8 mouse cellular contexts compared by ENCODE assay signal in the genomic region with DNA sequence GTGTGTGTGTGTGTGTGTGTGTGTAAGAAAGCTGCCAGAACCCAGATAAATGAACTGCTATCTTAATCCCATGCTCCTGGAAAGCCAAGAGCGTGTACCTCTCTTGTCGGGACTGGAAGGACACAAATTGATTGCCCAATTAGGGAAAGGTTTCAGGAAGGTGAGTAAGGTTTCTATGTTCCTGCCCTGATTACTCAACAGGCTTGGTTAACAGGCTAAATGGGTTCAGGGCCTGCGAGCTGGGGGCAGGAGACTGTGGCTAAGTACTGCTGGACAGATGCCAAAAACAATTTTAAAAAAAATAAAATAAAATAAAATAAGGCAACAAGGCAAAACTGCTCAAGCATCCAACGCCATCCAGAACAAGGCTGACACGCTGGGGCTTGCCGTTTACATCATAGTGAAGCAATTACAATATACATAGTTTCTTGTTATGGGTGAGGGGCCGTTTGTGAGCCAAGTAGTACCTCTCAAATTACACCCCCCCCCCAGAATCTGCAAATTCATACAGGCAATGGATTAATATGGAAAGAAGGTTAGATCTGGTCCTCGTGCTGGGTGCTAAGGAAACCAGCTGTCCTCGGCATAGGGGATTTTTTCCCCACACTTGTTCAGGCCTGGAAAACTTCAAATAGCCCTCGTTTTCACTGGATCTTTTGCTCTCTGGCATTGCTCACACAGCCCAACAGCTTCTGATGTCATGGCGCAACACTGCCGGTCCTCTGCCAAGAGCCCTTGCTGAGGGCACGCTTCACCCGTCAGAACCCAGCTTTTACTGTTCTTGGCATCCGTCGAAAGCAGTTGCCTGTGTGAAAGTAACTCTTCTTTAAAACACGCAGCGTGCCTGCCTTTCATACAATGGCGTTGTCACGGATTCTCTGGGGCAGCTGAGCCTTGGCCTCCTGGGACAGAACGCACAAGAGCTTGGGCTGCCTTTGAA.
DNase-seq lines count a peak whose midpoint lies in the region; ATAC-seq lines count a peak whose summit lies in the region.

No protein-coding gene starts in this region.

- peaks cover 13% of the 10 kb centered on the region for H3K4me1 ChIP-seq in heart, embryonic 16.5 days (ENCODE audit: control insufficient read depth, insufficient read depth, low read length)
- H3K4me1 ChIP-seq in neural tube, embryonic 14.5 days (ENCODE audit: control insufficient read depth, insufficient read depth, low read length), result 0 out of 2 replicates have a peak, but pooled peaks cover 10% of the 10 kb centered on the region

- DNase-seq in heart, postnatal 25 days (ENCODE audit: low spot score), result no peak
- peak; percentile 46 for DNase-seq in adrenal gland, postnatal 25 days
- DNase-seq in gastrocnemius, postnatal 10 days, result peak; percentile 24
- peak; percentile 34 to 52 for DNase-seq in left cerebral cortex, postnatal 25 days (ENCODE audit: low spot score in 2 of 2)
- DNase-seq in thymus, postnatal 25 days, result no peak
- no peak for DNase-seq in cerebellum, postnatal 36 days

- no peak overlapping the region for H3K9ac ChIP-seq in heart, embryonic 16.5 days (ENCODE audit: low read length)
- no peak overlapping the region for H3K9ac ChIP-seq in neural tube, embryonic 14.5 days (replicated peaks; ENCODE audit: low read depth, low read length)

- intact Hi-C loops in heart, postnatal 25 days (cut with DNase I), result no loop called here
- intact Hi-C loops in left cerebral cortex, postnatal 25 days (cut with DNase I), result loop anchor here (1.0 to 10.0 kb wide), 3 partner anchors 119 to 637 kb away; no protein-coding TSS in a partner anchor

- no peaks in the 10 kb centered on the region for H3K36me3 ChIP-seq in heart, embryonic 16.5 days (ENCODE audit: control insufficient read depth, insufficient read depth)
- no peaks in the 10 kb centered on the region for H3K36me3 ChIP-seq in neural tube, embryonic 14.5 days (ENCODE audit: control insufficient read depth, insufficient read depth, low read length)

- no peaks in the 10 kb centered on the region for H3K9me3 ChIP-seq in heart, embryonic 16.5 days (replicated peaks; ENCODE audit: control insufficient read depth, low read length)
- H3K9me3 ChIP-seq in neural tube, embryonic 14.5 days (ENCODE audit: control insufficient read depth, low read length), result no peaks in the 10 kb centered on the region

- no peak for ATAC-seq in heart, embryonic 16.5 days (replicated peaks; ENCODE audit: extremely low read depth, insufficient read depth, low FRiP score)
- peak; percentile 85 for ATAC-seq in neural tube, embryonic 14.5 days (ENCODE audit: low read depth)

- no peak overlapping the region for H3K4me3 ChIP-seq in heart, embryonic 16.5 days (ENCODE audit: low read length)
- no peak overlapping the region for H3K4me3 ChIP-seq in neural tube, embryonic 14.5 days (ENCODE audit: low read depth, low read length)

- H3K27ac ChIP-seq in heart, embryonic 16.5 days (ENCODE audit: low read length), result peak overlapping the region; percentile 63
- H3K27ac ChIP-seq in neural tube, embryonic 14.5 days (ENCODE audit: low read depth, low read length), result no peak overlapping the region

- no peaks in the 10 kb centered on the region for H3K27me3 ChIP-seq in heart, embryonic 16.5 days (ENCODE audit: control insufficient read depth, insufficient read depth, low read length)
- H3K27me3 ChIP-seq in neural tube, embryonic 14.5 days (ENCODE audit: control insufficient read depth, insufficient read depth, low read length), result no peaks in the 10 kb centered on the region

- no peak overlapping the region for H3K4me2 ChIP-seq in heart, embryonic 16.5 days (ENCODE audit: low read depth, low read length)
- peak overlapping the region; percentile 8; the same call in 1 of the 2 replicates for H3K4me2 ChIP-seq in neural tube, embryonic 14.5 days (ENCODE audit: low read depth, low read length)

- 59% methylated on average over 21 of the region's 21 CpGs for WGBS in heart, embryonic 16.5 days
- WGBS in neural tube, embryonic 14.5 days, result 48% methylated on average over 21 of the region's 21 CpGs

Comparison
In these comparisons a context has a peak if more than half of its experiments do, and no peak if none do; other contexts are left out.
1. DNase-seq: peak in adrenal gland, postnatal 25 days (single experiment), gastrocnemius, postnatal 10 days (single experiment) and left cerebral cortex, postnatal 25 days (2 of 2); none in heart, postnatal 25 days (single experiment), thymus, postnatal 25 days (single experiment) and cerebellum, postnatal 36 days (0 of 2).